Mouse (Mus musculus) cortical plate, adult 2 months (tissue): ENCODE data around the gene Tef.

Experiments used
- CTCF ChIP-seq: fragments of 200-500 bp; IDR thresholded peaks from 2 replicates; pipeline ENCODE4 v1.5.1; 2011; ENCODE audit warnings: mild to moderate bottlenecking, control low read depth, low read length; ENCODE audit not compliant: insufficient read depth; ENCODE audit errors: extremely low read depth
- POLR2A ChIP-seq: fragments of 200-500 bp; IDR thresholded peaks from 2 replicates; pipeline ENCODE4 v1.6.1; 2011; ENCODE audit warnings: mild to moderate bottlenecking, low read length, control low read depth; ENCODE audit not compliant: insufficient read depth; ENCODE audit errors: extremely low read depth

DNA sequence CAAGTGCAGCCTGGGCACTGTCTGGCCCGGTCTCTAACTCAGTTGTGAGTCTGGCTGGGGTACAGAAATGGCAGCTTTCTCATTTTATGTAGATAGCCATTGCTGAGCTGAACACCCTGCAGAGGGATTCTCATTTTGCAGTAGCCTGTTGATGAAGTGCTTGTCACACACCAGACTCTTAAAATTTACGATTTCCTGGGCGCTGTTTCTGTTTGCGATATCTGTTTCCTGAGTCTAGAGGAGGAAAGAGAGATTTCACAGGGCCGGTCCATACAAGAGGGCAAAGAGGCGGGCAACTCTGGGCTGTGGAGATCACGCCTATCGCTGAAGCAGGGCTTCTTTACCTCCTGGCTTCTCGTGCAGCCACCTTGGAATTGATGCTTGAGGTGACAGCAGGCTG lies 36.6 kb upstream of the Tef start:
- no peak for TF ChIP-seq CTCF
- TF ChIP-seq POLR2A: no peak
